Mouse (Mus musculus): Measurements from ENCODE around the gene Fbxw15.
"Not testable (repeated sequence)": the region's sequence is repeated elsewhere in the genome, so short reads cannot be mapped to it uniquely, and the experiment has no call there.

- TF ChIP-seq GATA1 (IDR thresholded peaks at IDR 0.05; ENCODE audit: borderline replicate concordance, low read length); FLI1 (IDR thresholded peaks at IDR 0.05; ENCODE audit: low read length): not testable (repeated sequence)
Observed at GRCm38 (mm10) chr9:109549666-109550065, 18.4 kb downstream of the Fbxw15 start.

Measured in megakaryocyte, embryonic 14.5 days (primary cell).